Mouse (Mus musculus): ENCODE results near the gene Rassf8. TPM values are rescaled to one million over a fixed set of nuclear protein-coding genes. Genes with fewer than 3 reads are reported as not detected.

The Rassf8 gene
- polyA plus RNA-seq, 1 experiment from 2014 or later, result 6.2 TPM

DNA sequence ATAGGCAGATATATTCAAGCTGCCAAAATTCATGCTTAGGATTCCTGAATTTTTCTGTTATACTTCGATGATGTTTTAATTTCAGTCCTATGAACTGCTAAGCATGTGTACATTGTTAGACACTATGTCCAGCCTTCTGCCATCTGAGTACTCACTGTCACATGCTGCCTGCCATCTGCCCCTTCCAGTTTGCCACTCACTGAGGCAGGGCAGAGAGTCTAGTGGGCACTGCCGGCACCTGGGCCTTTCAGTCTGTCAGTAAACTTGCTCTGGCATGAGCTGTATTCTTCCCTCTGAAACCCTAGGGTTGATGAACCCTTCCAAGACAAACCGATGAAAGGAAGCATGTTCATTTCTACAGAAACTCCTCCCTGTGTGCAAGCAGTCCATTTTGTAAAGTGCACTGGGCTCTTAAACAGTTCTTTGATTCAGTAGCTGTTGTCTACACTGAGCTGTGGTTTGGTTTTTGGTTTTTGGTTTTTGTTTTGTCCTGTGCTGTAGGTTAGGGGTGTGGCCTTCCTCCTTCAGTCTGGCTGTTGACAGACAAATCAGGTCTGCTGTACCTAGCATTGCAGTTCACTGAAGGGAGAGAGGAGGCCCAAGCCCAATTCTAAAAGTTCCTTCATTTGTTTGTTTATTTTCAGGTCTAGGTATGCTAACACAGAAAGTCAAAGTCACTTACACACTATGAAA, 55.4 kb downstream of the Rassf8 start:
- no peaks in the 10 kb centered on the region for H3K4me1 ChIP-seq (ENCODE audit: control insufficient read depth, insufficient read depth, low read length)
- no peak overlapping the region for H3K27ac ChIP-seq (ENCODE audit: low read depth, low read length)
- no peaks in the 10 kb centered on the region for H3K36me3 ChIP-seq (ENCODE audit: control insufficient read depth, insufficient read depth, low read length)
- H3K27me3 ChIP-seq (ENCODE audit: control insufficient read depth, insufficient read depth, low read length), result no peaks in the 10 kb centered on the region
- WGBS, result 88% methylated on average over 3 of the region's 3 CpGs
- no peaks in the 10 kb centered on the region for H3K9me3 ChIP-seq (ENCODE audit: control insufficient read depth, low read length)
- no peak overlapping the region for H3K9ac ChIP-seq (replicated peaks; ENCODE audit: low read depth, low read length)
- H3K4me2 ChIP-seq (ENCODE audit: low read depth, low read length), result no peak overlapping the region
- no peak overlapping the region for H3K4me3 ChIP-seq (ENCODE audit: low read depth, low read length)
- ATAC-seq (ENCODE audit: low read depth), result no peak

- no peaks in the 10 kb centered on the region for H3K36me3 ChIP-seq (ENCODE audit: control insufficient read depth, insufficient read depth, low read length)
- no peak overlapping the region for H3K4me3 ChIP-seq (ENCODE audit: low read depth, low read length)
- H3K9me3 ChIP-seq (ENCODE audit: control insufficient read depth, low read length), result no peaks in the 10 kb centered on the region
- H3K4me1 ChIP-seq (ENCODE audit: control insufficient read depth, insufficient read depth, low read length), result no peaks in the 10 kb centered on the region
- no peak for ATAC-seq (ENCODE audit: low read depth)
- 87% methylated on average over 8 of the region's 8 CpGs for WGBS
- no peaks in the 10 kb centered on the region for H3K27me3 ChIP-seq (ENCODE audit: control insufficient read depth, insufficient read depth, low read length)
- H3K9ac ChIP-seq (replicated peaks; ENCODE audit: low read depth, low read length), result no peak overlapping the region
- H3K4me2 ChIP-seq (ENCODE audit: low read depth, low read length), result no peak overlapping the region
- no peak overlapping the region for H3K27ac ChIP-seq (ENCODE audit: low read depth, low read length)
Observed at GRCm38 (mm10) chr6:145802881-145803280, 56.3 kb downstream of the Rassf8 start.

- ATAC-seq (ENCODE audit: low read depth), result no peak
- Histone ChIP-seq H3K27ac (ENCODE audit: low read depth, low read length) (no peak overlapping the region), H3K27me3 (ENCODE audit: control insufficient read depth, insufficient read depth, low read length) (no peaks in the 10 kb centered on the region), H3K4me2 (ENCODE audit: low read depth, low read length) (no peak overlapping the region), H3K4me3 (ENCODE audit: low read depth, low read length) (no peak overlapping the region), H3K4me1 (ENCODE audit: control insufficient read depth, insufficient read depth, low read length) (no peaks in the 10 kb centered on the region), H3K36me3 (ENCODE audit: control insufficient read depth, insufficient read depth, low read length) (no peaks in the 10 kb centered on the region), H3K9ac (replicated peaks; ENCODE audit: low read depth, low read length) (no peak overlapping the region), H3K9me3 (ENCODE audit: control insufficient read depth, low read length) (no peaks in the 10 kb centered on the region)
- 75% methylated on average over 3 of the region's 3 CpGs for WGBS
Observed at GRCm38 (mm10) chr6:145804276-145804675, 57.7 kb downstream of the Rassf8 start.

DNA sequence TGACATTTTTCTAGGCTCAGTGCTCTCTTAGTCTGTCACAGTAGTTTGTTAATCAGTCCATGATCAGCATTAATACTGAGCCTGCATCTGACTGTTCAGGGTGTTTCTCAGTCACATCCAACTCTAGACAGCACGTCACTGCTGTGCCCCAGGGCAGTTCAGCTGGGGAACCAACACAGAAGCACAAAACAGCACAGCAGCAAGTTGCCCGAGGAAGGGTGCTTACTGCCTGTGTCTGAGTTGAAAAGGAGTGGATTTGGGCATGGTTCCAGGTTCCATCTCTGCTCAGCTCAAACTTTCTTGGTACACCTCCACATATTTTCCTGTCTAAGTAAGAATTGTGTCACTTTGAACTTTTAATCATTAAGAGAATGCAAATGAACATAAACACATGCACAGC, 60.2 kb downstream of the Rassf8 start:
- ATAC-seq (ENCODE audit: low read depth), result no peak
- Histone ChIP-seq H3K4me2 (ENCODE audit: low read depth, low read length) (no peak overlapping the region), H3K27me3 (ENCODE audit: control insufficient read depth, insufficient read depth, low read length) (no peaks in the 10 kb centered on the region), H3K36me3 (ENCODE audit: control insufficient read depth, insufficient read depth, low read length) (no peaks in the 10 kb centered on the region), H3K9me3 (ENCODE audit: control insufficient read depth, low read length) (no peaks in the 10 kb centered on the region), H3K27ac (ENCODE audit: low read depth, low read length) (no peak overlapping the region), H3K9ac (replicated peaks; ENCODE audit: low read depth, low read length) (no peak overlapping the region), H3K4me1 (ENCODE audit: control insufficient read depth, insufficient read depth, low read length) (no peaks in the 10 kb centered on the region), H3K4me3 (ENCODE audit: low read depth, low read length) (no peak overlapping the region)
- WGBS, result 35% methylated on average over 2 of the region's 2 CpGs

DNA sequence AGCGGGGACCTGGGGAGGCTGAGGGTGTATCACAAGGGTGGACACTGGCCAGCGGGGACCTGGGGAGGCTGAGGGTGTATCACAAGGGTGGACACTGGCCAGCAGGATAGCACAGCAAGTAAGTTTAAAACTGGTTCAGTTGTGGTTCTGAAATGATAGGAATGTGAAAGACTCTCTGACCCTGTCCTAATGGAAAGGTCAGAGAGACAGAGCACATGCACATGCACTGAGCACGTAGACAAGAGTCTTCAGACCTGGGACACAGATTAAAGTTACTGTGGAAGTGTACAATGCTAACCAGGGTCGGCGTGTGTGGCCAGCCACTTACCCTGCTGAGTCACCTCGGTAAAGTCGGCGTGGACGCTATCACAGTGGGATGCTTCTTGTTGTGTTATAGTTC, 61.4 kb downstream of the Rassf8 start:
- 87% methylated on average over 8 of the region's 9 CpGs for WGBS
- Histone ChIP-seq H3K9me3 (ENCODE audit: control insufficient read depth, low read length) (no peaks in the 10 kb centered on the region), H3K36me3 (ENCODE audit: control insufficient read depth, insufficient read depth, low read length) (no peaks in the 10 kb centered on the region), H3K4me1 (ENCODE audit: control insufficient read depth, insufficient read depth, low read length) (no peaks in the 10 kb centered on the region), H3K9ac (replicated peaks; ENCODE audit: low read depth, low read length) (no peak overlapping the region), H3K27me3 (ENCODE audit: control insufficient read depth, insufficient read depth, low read length) (no peaks in the 10 kb centered on the region), H3K4me2 (ENCODE audit: low read depth, low read length) (no peak overlapping the region), H3K4me3 (ENCODE audit: low read depth, low read length) (no peak overlapping the region), H3K27ac (ENCODE audit: low read depth, low read length) (no peak overlapping the region)
- ATAC-seq (ENCODE audit: low read depth), result no peak

DNA sequence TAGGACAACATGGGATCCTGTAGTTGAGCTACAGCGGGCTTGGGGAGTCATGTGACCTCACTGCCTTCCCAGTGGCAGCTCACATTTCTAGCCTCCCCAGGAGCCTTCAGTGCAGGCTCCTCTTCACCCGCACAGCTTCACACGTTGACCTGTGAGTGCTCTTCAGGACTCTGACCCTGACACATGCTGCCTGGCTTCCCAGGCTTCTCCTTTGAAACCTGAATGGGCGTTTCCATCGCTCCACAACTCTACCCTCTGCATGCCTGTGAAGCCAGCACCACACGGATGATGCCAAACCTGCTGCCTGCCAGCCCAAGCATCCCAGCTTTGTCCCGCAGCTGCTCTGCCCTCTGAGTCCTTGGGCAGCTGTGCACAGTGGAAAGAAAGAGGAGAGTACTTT, 63.0 kb downstream of the Rassf8 start:
- no peak overlapping the region for H3K9ac ChIP-seq (replicated peaks; ENCODE audit: low read depth, low read length)
- WGBS, result 89% methylated on average over 7 of the region's 7 CpGs
- no peaks in the 10 kb centered on the region for H3K4me1 ChIP-seq (ENCODE audit: control insufficient read depth, insufficient read depth, low read length)
- no peak overlapping the region for H3K27ac ChIP-seq (ENCODE audit: low read depth, low read length)
- no peaks in the 10 kb centered on the region for H3K36me3 ChIP-seq (ENCODE audit: control insufficient read depth, insufficient read depth, low read length)
- ATAC-seq (ENCODE audit: low read depth), result no peak
- H3K27me3 ChIP-seq (ENCODE audit: control insufficient read depth, insufficient read depth, low read length), result no peaks in the 10 kb centered on the region
- H3K4me3 ChIP-seq (ENCODE audit: low read depth, low read length), result no peak overlapping the region
- no peaks in the 10 kb centered on the region for H3K9me3 ChIP-seq (ENCODE audit: control insufficient read depth, low read length)
- no peak overlapping the region for H3K4me2 ChIP-seq (ENCODE audit: low read depth, low read length)

GRCm38 (mm10) chr6:145810015-145810414, 63.5 kb downstream of the Rassf8 start:
- no peaks in the 10 kb centered on the region for H3K9me3 ChIP-seq (ENCODE audit: control insufficient read depth, low read length)
- 94% methylated on average over 6 of the region's 6 CpGs for WGBS
- H3K36me3 ChIP-seq (ENCODE audit: control insufficient read depth, insufficient read depth, low read length), result no peaks in the 10 kb centered on the region
- H3K4me1 ChIP-seq (ENCODE audit: control insufficient read depth, insufficient read depth, low read length), result no peaks in the 10 kb centered on the region
- no peak overlapping the region for H3K4me2 ChIP-seq (ENCODE audit: low read depth, low read length)
- no peak overlapping the region for H3K27ac ChIP-seq (ENCODE audit: low read depth, low read length)
- no peak overlapping the region for H3K9ac ChIP-seq (replicated peaks; ENCODE audit: low read depth, low read length)
- no peak overlapping the region for H3K4me3 ChIP-seq (ENCODE audit: low read depth, low read length)
- ATAC-seq (ENCODE audit: low read depth), result no peak
- H3K27me3 ChIP-seq (ENCODE audit: control insufficient read depth, insufficient read depth, low read length), result no peaks in the 10 kb centered on the region

- Histone ChIP-seq H3K9me3 (ENCODE audit: control insufficient read depth, low read length) (no peaks in the 10 kb centered on the region), H3K36me3 (ENCODE audit: control insufficient read depth, insufficient read depth, low read length) (no peaks in the 10 kb centered on the region), H3K4me3 (ENCODE audit: low read depth, low read length) (no peak overlapping the region), H3K4me1 (ENCODE audit: control insufficient read depth, insufficient read depth, low read length) (no peaks in the 10 kb centered on the region), H3K9ac (replicated peaks; ENCODE audit: low read depth, low read length) (no peak overlapping the region), H3K27me3 (ENCODE audit: control insufficient read depth, insufficient read depth, low read length) (no peaks in the 10 kb centered on the region), H3K4me2 (ENCODE audit: low read depth, low read length) (no peak overlapping the region), H3K27ac (ENCODE audit: low read depth, low read length) (no peak overlapping the region)
- WGBS, result 91% methylated on average over 1 of the region's 1 CpGs
- no peak for ATAC-seq (ENCODE audit: low read depth)
Observed at GRCm38 (mm10) chr6:145811174-145811573, 64.6 kb downstream of the Rassf8 start.

DNA sequence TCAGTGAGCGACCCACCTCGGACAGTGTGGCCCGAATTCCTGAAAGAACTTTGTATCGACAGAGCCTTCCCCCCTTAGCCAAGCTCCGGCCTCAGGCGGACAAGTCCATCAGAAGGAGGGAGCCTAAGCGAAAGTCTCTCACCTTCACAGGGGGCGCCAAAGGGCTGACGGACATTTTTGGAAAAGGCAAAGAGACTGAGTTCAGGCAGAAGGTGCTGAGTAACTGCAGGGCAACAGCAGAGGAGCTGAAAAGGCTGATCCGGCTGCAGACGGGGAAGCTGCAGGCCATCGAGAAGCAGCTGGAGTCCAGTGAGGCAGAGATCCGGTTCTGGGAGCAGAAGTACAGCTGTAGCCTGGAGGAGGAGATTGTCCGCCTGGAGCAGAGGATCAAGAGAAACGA, 68.7 kb downstream of the Rassf8 start:
- H3K9ac ChIP-seq (replicated peaks; ENCODE audit: low read depth, low read length), result no peak overlapping the region
- H3K4me3 ChIP-seq (ENCODE audit: low read depth, low read length), result no peak overlapping the region
- H3K36me3 ChIP-seq (ENCODE audit: control insufficient read depth, insufficient read depth, low read length), result no peaks in the 10 kb centered on the region
- no peak overlapping the region for H3K27ac ChIP-seq (ENCODE audit: low read depth, low read length)
- H3K9me3 ChIP-seq (ENCODE audit: control insufficient read depth, low read length), result no peaks in the 10 kb centered on the region
- no peaks in the 10 kb centered on the region for H3K4me1 ChIP-seq (ENCODE audit: control insufficient read depth, insufficient read depth, low read length)
- H3K4me2 ChIP-seq (ENCODE audit: low read depth, low read length), result no peak overlapping the region
- 43% methylated on average over 15 of the region's 15 CpGs for WGBS
- H3K27me3 ChIP-seq (ENCODE audit: control insufficient read depth, insufficient read depth, low read length), result no peaks in the 10 kb centered on the region
- no peak for ATAC-seq (ENCODE audit: low read depth)

Data from neural tube, embryonic 14.5 days (tissue).